Mouse (Mus musculus) forebrain, embryonic 14.5 days (tissue): ENCODE data around the gene Gm8773. TPM values are rescaled to one million over a fixed set of nuclear protein-coding genes. Genes with fewer than 3 reads are reported as not detected.

Experiments used
- ATAC-seq: fragments of 200-750 bp; cut with Nextera tagmentation; 2 replicates; pipeline ENCODE4 v1.8.0; 2017; ENCODE audit warnings: mild to moderate bottlenecking, moderate library complexity
- DNase-seq: peaks from one replicate; pipeline ENCODE4 v3.0.0-alpha.2; 2015; ENCODE audit warnings: low spot score
- H3K27ac ChIP-seq: fragments of 300-500 bp; sonication (generic); 2 replicates; pipeline ENCODE4 v1.5.1; 2014; ENCODE audit warnings: low read depth, mild to moderate bottlenecking, control low read depth, low read length, moderate library complexity
- H3K27me3 ChIP-seq: fragments of 300-500 bp; sonication (generic); replicated peaks from 2 replicates; pipeline ENCODE4 v1.6.1; 2014; ENCODE audit warnings: low read length, control low read depth, mixed read lengths; ENCODE audit not compliant: control insufficient read depth, insufficient read depth
- H3K36me3 ChIP-seq: fragments of 300-500 bp; sonication (generic); 2 replicates; pipeline ENCODE4 v1.6.1; 2014; ENCODE audit warnings: low read length, control low read depth; ENCODE audit not compliant: control insufficient read depth, insufficient read depth
- H3K4me1 ChIP-seq: fragments of 300-500 bp; sonication (generic); 2 replicates; pipeline ENCODE4 v1.6.1; 2014; ENCODE audit warnings: antibody characterized with exemption, low read length, control low read depth; ENCODE audit not compliant: control insufficient read depth, insufficient read depth
- H3K4me2 ChIP-seq: fragments of 300-500 bp; sonication (generic); 2 replicates; pipeline ENCODE4 v1.6.1; 2014; ENCODE audit warnings: mild to moderate bottlenecking, control low read depth, low read length
- H3K4me3 ChIP-seq: fragments of 300-500 bp; sonication (generic); 2 replicates; pipeline ENCODE4 v1.5.1; 2014; ENCODE audit warnings: low read depth, low read length, control low read depth
- H3K9ac ChIP-seq: fragments of 300-500 bp; sonication (generic); 2 replicates; pipeline ENCODE4 v1.6.1; 2014; ENCODE audit warnings: mild to moderate bottlenecking, low read length, control low read depth, moderate library complexity
- H3K9me3 ChIP-seq: fragments of 300-500 bp; sonication (generic); replicated peaks from 2 replicates; pipeline ENCODE4 v1.6.1; 2016; ENCODE audit warnings: low read length, control low read depth, mixed read lengths; ENCODE audit not compliant: control insufficient read depth
- WGBS: fragments of 180-500 bp; shearing (Covaris S2); extraction: QIAGEN DNeasy Blood & Tissue Kit; methylation state at CpG from one replicate; pipeline ENCODE4 v1.1.7; 2014; 5-methylcytosine and 5-hydroxymethylcytosine counted together
- polyA plus RNA-seq: library from polyadenylated mRNA; unstranded; fragments of >200 nt; fragmentation: Nextera tagmentation; extraction: Ambion mirVana; gene quantifications from 2 replicates; pipeline ENCODE4 v1.2.1, GENCODE M21; 2014

The Gm8773 gene
- 11.3 TPM in 2 replicates for polyA plus RNA-seq

- Histone ChIP-seq H3K4me1 (no peaks in the 10 kb centered on the region; the same call in 1 of the 2 replicates), H3K27me3 (0 out of 2 replicates have a peak, but pooled peaks cover 3% of the 10 kb centered on the region), H3K4me2 (peak within 1 kb of the TSS; percentile 81), H3K9me3 (no peaks in the 10 kb centered on the region), H3K36me3 (no peaks in the 10 kb centered on the region), H3K4me3 (peak within 1 kb of the TSS; percentile 51), H3K9ac (peak within 1 kb of the TSS; percentile 66), H3K27ac (no peak within 1 kb of the TSS)
- DNase-seq (peak; percentile 51), ATAC-seq (peak; percentile 90)
- 1% methylated on average over 24 of the region's 24 CpGs for WGBS
Observed at GRCm38 (mm10) chr5:5573749-5574317, at the start of gene Gm8773. Gene Gm8773 (plus strand): TSS chr5:5573799.

- Histone ChIP-seq H3K4me1 (no peaks in the 10 kb centered on the region), H3K27me3 (no peaks in the 10 kb centered on the region), H3K4me2 (no peak overlapping the region), H3K9ac (no peak overlapping the region), H3K9me3 (no peaks in the 10 kb centered on the region), H3K4me3 (no peak overlapping the region), H3K27ac (no peak overlapping the region), H3K36me3 (peaks cover 9% of the 10 kb centered on the region)
- DNase-seq (no peak), ATAC-seq (no peak)
- WGBS: 92% methylated on average over 3 of the region's 3 CpGs
Observed at GRCm38 (mm10) chr5:5533656-5534420, 39.8 kb upstream of the Gm8773 start.

GRCm38 (mm10) chr5:5536131-5536530 is 37.5 kb upstream of the Gm8773 start:
- Histone ChIP-seq H3K27ac (no peak overlapping the region), H3K36me3 (peaks cover 22% of the 10 kb centered on the region), H3K9me3 (no peaks in the 10 kb centered on the region), H3K4me1 (no peaks in the 10 kb centered on the region), H3K4me3 (no peak overlapping the region), H3K9ac (no peak overlapping the region), H3K4me2 (no peak overlapping the region), H3K27me3 (no peaks in the 10 kb centered on the region)
- no peak for ATAC-seq
- 85% methylated on average over 1 of the region's 1 CpGs for WGBS
- no peak for DNase-seq

GRCm38 (mm10) chr5:5539771-5540170 is 33.8 kb upstream of the Gm8773 start:
- no peak overlapping the region for H3K4me3 ChIP-seq
- no peak overlapping the region for H3K4me2 ChIP-seq
- no peak for DNase-seq
- no peaks in the 10 kb centered on the region for H3K4me1 ChIP-seq
- no peaks in the 10 kb centered on the region for H3K27me3 ChIP-seq
- peaks cover 51% of the 10 kb centered on the region for H3K36me3 ChIP-seq
- WGBS: 75% methylated on average over 3 of the region's 3 CpGs
- H3K9me3 ChIP-seq: no peaks in the 10 kb centered on the region
- no peak for ATAC-seq
- no peak overlapping the region for H3K27ac ChIP-seq
- H3K9ac ChIP-seq: no peak overlapping the region

GRCm38 (mm10) chr5:5540385-5540784 is 33.2 kb upstream of the Gm8773 start:
- WGBS: 59% methylated on average over 3 of the region's 3 CpGs
- Histone ChIP-seq H3K36me3 (peaks cover 51% of the 10 kb centered on the region), H3K4me3 (no peak overlapping the region), H3K27ac (no peak overlapping the region), H3K4me1 (no peaks in the 10 kb centered on the region), H3K9me3 (no peaks in the 10 kb centered on the region), H3K27me3 (no peaks in the 10 kb centered on the region), H3K9ac (no peak overlapping the region), H3K4me2 (no peak overlapping the region)
- ATAC-seq (no peak), DNase-seq (no peak)

- WGBS: 86% methylated on average over 1 of the region's 1 CpGs
- no peaks in the 10 kb centered on the region for H3K27me3 ChIP-seq
- ATAC-seq: no peak
- H3K4me2 ChIP-seq: no peak overlapping the region
- H3K36me3 ChIP-seq: peaks cover 61% of the 10 kb centered on the region
- H3K4me3 ChIP-seq: no peak overlapping the region
- no peak overlapping the region for H3K9ac ChIP-seq
- H3K27ac ChIP-seq: no peak overlapping the region
- no peak for DNase-seq
- no peaks in the 10 kb centered on the region for H3K4me1 ChIP-seq
- H3K9me3 ChIP-seq: no peaks in the 10 kb centered on the region
Observed at GRCm38 (mm10) chr5:5551110-5551509, 22.5 kb upstream of the Gm8773 start.

- no peaks in the 10 kb centered on the region for H3K9me3 ChIP-seq
- WGBS: under 1% methylated on average over 43 of the region's 43 CpGs
- ATAC-seq: peak; percentile 100
- H3K4me2 ChIP-seq: peak within 1 kb of the TSS; percentile 53
- peaks cover 11% of the 10 kb centered on the region for H3K36me3 ChIP-seq
- H3K27me3 ChIP-seq: no peaks in the 10 kb centered on the region
- H3K4me3 ChIP-seq: peak within 1 kb of the TSS; percentile 60
- peaks cover 11% of the 10 kb centered on the region; the same call in 1 of the 2 replicates for H3K4me1 ChIP-seq
- H3K27ac ChIP-seq: peak within 1 kb of the TSS; percentile 74
- H3K9ac ChIP-seq: peak within 1 kb of the TSS; percentile 75
- peak; percentile 94 for DNase-seq
Observed at GRCm38 (mm10) chr5:5559079-5559740, 14.4 kb upstream of the Gm8773 start, which contains the start of gene Gtpbp10. Gene Gtpbp10 (minus strand): TSS chr5:5559538.

GRCm38 (mm10) chr5:5559798-5560197 is 13.8 kb upstream of the Gm8773 start:
- ATAC-seq (peak; percentile 19), DNase-seq (no peak)
- H3K9me3 ChIP-seq: no peaks in the 10 kb centered on the region
- peaks cover 5% of the 10 kb centered on the region for H3K36me3 ChIP-seq
- H3K4me3 ChIP-seq: peak overlapping the region; percentile 60
- H3K4me2 ChIP-seq: peak overlapping the region; percentile 53
- peaks cover 11% of the 10 kb centered on the region; the same call in 1 of the 2 replicates for H3K4me1 ChIP-seq
- WGBS: 39% methylated on average over 8 of the region's 8 CpGs
- peak overlapping the region; percentile 75 for H3K9ac ChIP-seq
- no peak overlapping the region for H3K27ac ChIP-seq
- no peaks in the 10 kb centered on the region for H3K27me3 ChIP-seq
